Mouse (Mus musculus) forebrain, postnatal 0 days (tissue): ENCODE results near the gene Fam187b. TPM values are rescaled to one million over a fixed set of nuclear protein-coding genes. Genes with fewer than 3 reads are reported as not detected.

Experiments
- ATAC-seq: fragments of 200-750 bp; cut with Nextera tagmentation; 2 replicates; pipeline ENCODE4 v1.8.0; 2017; ENCODE audit warnings: mild to moderate bottlenecking, moderate library complexity
- DNase-seq: peaks from one replicate; pipeline ENCODE4 v3.0.0-alpha.2; 2015
- H3K27ac ChIP-seq: fragments of 300-500 bp; sonication (generic); 2 replicates; pipeline ENCODE4 v1.5.1; 2014; ENCODE audit warnings: low read depth, mild to moderate bottlenecking, antibody characterized with exemption, low read length, moderate library complexity, mixed read lengths
- H3K27me3 ChIP-seq: fragments of 300-500 bp; sonication (generic); 2 replicates; pipeline ENCODE4 v1.6.1; 2014; ENCODE audit warnings: mild to moderate bottlenecking, low read length, mixed read lengths; ENCODE audit not compliant: insufficient read depth
- H3K36me3 ChIP-seq: fragments of 300-500 bp; sonication (generic); 2 replicates; pipeline ENCODE4 v1.6.1; 2014; ENCODE audit warnings: mild to moderate bottlenecking, moderate library complexity; ENCODE audit not compliant: insufficient read depth
- H3K4me1 ChIP-seq: fragments of 300-500 bp; sonication (generic); 2 replicates; pipeline ENCODE4 v1.6.1; 2014; ENCODE audit warnings: antibody characterized with exemption; ENCODE audit not compliant: insufficient read depth
- H3K4me2 ChIP-seq: fragments of 300-500 bp; sonication (generic); 2 replicates; pipeline ENCODE4 v1.6.1; 2014; ENCODE audit warnings: low read depth, mild to moderate bottlenecking, moderate library complexity
- H3K4me3 ChIP-seq: fragments of 300-500 bp; sonication (generic); 2 replicates; pipeline ENCODE4 v1.5.1; 2014; ENCODE audit warnings: low read depth, low read length, mixed read lengths
- H3K9ac ChIP-seq: fragments of 300-500 bp; sonication (generic); 2 replicates; pipeline ENCODE4 v1.6.1; 2014; ENCODE audit warnings: mild to moderate bottlenecking
- H3K9me3 ChIP-seq: fragments of 300-500 bp; sonication (generic); 2 replicates; pipeline ENCODE4 v1.6.1; 2016; ENCODE audit warnings: low read length
- CTCF ChIP-seq: sonication (generic); IDR thresholded peaks from 2 replicates; pipeline ENCODE4 v1.5.1; 2016; ENCODE audit warnings: antibody characterized with exemption, control low read depth, low read depth
- WGBS: fragments of 180-500 bp; shearing (Covaris S2); extraction: QIAGEN DNeasy Blood & Tissue Kit; methylation state at CpG from one replicate; pipeline ENCODE4 v1.1.7; 2014; 5-methylcytosine and 5-hydroxymethylcytosine counted together
- polyA plus RNA-seq: library from polyadenylated mRNA; unstranded; fragments of >200 nt; fragmentation: Nextera tagmentation; extraction: Ambion mirVana; gene quantifications from 2 replicates; pipeline ENCODE4 v1.2.1, GENCODE M21; 2015
- total RNA-seq: library from RNA; depleted of rRNA; stranded (reverse); fragments of >200 nt; gene quantifications from 2 replicates; pipeline ENCODE4 v1.2.3, GENCODE M21; 2014

The Fam187b gene
- total and polyA plus RNA-seq, 2 experiments from 2014 or later = 0.48 to 0.50 TPM

GRCm38 (mm10) chr7:30958109-30958865, 15.3 kb upstream of the Fam187b start:
- peak overlapping the region; percentile 99 for H3K9ac ChIP-seq
- no peak for ATAC-seq
- peak overlapping the region; percentile 54 for H3K4me2 ChIP-seq
- H3K9me3 ChIP-seq = no peaks in the 10 kb centered on the region
- H3K36me3 ChIP-seq = peaks cover 16% of the 10 kb centered on the region
- peak overlapping the region; percentile 94 for H3K4me3 ChIP-seq
- TF ChIP-seq CTCF = no peak
- WGBS = 78% methylated on average over 28 of the region's 28 CpGs
- no peaks in the 10 kb centered on the region for H3K27me3 ChIP-seq
- peaks cover 15% of the 10 kb centered on the region for H3K4me1 ChIP-seq
- H3K27ac ChIP-seq = peak overlapping the region; percentile 98; the same call in 1 of the 2 replicates
- DNase-seq = no peak

GRCm38 (mm10) chr7:30958866-30959487, 14.6 kb upstream of the Fam187b start:
- Histone ChIP-seq H3K4me3 (no peak overlapping the region), H3K4me2 (no peak overlapping the region)

DNA sequence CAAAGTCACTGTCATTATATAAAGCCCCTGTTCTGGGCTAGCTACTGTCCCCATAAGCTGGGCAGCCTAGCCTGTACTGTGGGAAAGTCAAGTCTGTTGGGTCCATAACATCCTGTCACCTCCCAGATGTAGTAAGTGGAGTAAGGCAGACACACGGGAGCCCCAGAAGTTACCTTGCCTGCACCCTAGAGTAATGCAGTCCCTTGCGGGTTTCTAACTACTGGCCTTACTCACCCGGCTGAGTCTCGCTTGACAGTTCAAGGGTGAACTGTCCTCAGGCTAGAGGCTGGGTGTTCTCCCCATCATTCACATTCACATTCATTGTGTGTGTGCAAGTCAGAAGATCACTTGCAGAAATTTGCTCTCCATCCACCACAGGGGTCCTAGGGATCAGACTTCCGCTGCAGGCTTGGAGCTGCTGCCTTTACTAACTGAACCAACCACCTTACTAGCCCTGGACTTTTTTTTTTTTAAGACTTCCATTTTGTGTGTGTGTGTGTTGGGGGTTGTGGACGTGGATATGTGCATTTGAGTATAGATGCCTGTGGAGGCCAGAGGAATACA, 13.7 kb upstream of the Fam187b start:
- Histone ChIP-seq H3K36me3 (peaks cover under 1% of the 10 kb centered on the region; the same call in 1 of the 2 replicates), H3K9ac (no peak overlapping the region), H3K4me2 (no peak overlapping the region), H3K4me3 (no peak overlapping the region), H3K9me3 (no peaks in the 10 kb centered on the region), H3K4me1 (peaks cover 15% of the 10 kb centered on the region), H3K27ac (no peak overlapping the region), H3K27me3 (no peaks in the 10 kb centered on the region)
- ATAC-seq = no peak
- WGBS = 90% methylated on average over 6 of the region's 6 CpGs
- DNase-seq = no peak
- no peak for TF ChIP-seq CTCF

More at GRCm38 (mm10) chr7:30958866-30959487, 14.6 kb upstream of the Fam187b start:
- Histone ChIP-seq H3K9ac (no peak overlapping the region), H3K4me1 (peaks cover 15% of the 10 kb centered on the region), H3K9me3 (no peaks in the 10 kb centered on the region), H3K36me3 (peaks cover 9% of the 10 kb centered on the region), H3K27ac (no peak overlapping the region), H3K27me3 (no peaks in the 10 kb centered on the region)
- no peak for TF ChIP-seq CTCF
- ATAC-seq = no peak
- no peak for DNase-seq
- WGBS = 95% methylated on average over 9 of the region's 9 CpGs

DNA sequence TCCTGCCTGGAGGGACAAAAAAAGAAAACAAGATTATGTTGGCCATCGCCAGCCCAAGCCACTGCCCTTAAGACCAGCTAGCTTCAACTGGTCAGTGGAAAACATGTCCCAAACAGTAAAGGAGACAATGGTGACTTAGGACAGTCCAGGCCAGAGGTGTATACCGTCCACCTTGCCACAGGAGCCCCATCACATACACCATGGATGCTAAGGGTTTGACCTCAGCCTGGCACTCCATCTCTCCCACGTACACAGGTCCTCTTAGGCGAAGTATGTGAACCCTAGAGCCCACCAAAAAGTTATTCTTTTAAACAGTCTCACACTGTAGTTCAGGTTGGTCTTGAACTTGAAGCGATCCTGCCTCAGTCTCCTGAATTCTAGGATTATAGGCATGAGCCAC, 10.7 kb upstream of the Fam187b start:
- no peaks in the 10 kb centered on the region for H3K9me3 ChIP-seq
- no peaks in the 10 kb centered on the region for H3K27me3 ChIP-seq
- H3K27ac ChIP-seq = no peak overlapping the region
- 95% methylated on average over 5 of the region's 5 CpGs for WGBS
- peaks cover 8% of the 10 kb centered on the region for H3K4me1 ChIP-seq
- no peaks in the 10 kb centered on the region; the same call in 1 of the 2 replicates for H3K36me3 ChIP-seq
- ATAC-seq = no peak
- DNase-seq = no peak
- no peak overlapping the region for H3K4me3 ChIP-seq
- no peak overlapping the region for H3K9ac ChIP-seq
- no peak for TF ChIP-seq CTCF
- H3K4me2 ChIP-seq = no peak overlapping the region

DNA sequence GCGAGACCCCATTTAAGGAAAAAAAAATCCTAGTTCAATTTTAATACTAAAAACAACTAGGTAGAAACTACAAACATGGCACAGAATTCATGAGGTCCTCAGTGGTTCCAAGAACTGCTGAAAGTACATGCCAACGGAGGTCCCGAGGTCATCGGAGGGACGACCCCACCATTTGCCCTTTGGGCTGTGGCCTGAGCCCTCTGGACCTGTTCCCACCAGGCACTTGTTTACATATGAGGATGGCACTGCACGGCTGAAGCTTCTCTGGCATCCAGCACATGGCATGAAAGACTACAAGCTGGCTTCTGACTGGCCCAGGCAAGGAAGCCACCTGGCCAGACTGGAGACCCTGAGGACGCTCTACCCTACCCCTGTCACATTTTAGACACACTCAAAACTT, 9.2 kb upstream of the Fam187b start:
- no peaks in the 10 kb centered on the region for H3K4me1 ChIP-seq
- H3K9ac ChIP-seq = no peak overlapping the region
- no peak for TF ChIP-seq CTCF
- no peak overlapping the region for H3K27ac ChIP-seq
- H3K9me3 ChIP-seq = no peaks in the 10 kb centered on the region
- 90% methylated on average over 7 of the region's 7 CpGs for WGBS
- no peaks in the 10 kb centered on the region for H3K27me3 ChIP-seq
- no peak for ATAC-seq
- H3K4me2 ChIP-seq = no peak overlapping the region
- H3K36me3 ChIP-seq = no peaks in the 10 kb centered on the region
- H3K4me3 ChIP-seq = no peak overlapping the region
- no peak for DNase-seq

DNA sequence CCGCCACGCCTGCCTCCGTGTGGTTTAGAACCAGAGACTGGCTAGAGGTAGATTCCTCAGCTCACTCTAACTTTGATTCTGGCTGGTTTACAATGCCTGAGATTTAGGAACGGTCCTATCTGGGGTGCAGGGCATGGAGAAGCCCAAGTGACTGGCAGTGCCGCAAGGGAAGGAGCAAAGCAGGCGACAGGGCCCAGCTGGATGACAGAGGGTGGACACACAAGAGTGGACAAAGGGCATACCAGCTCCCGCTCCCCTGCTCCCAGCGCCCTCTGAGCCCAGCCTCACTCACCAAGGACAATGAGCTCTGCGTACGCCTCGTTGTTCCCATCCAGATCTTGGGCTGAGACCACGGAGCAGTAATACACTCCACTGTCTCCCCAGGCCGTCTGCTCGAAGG, 7.9 kb upstream of the Fam187b start:
- WGBS = 74% methylated on average over 14 of the region's 14 CpGs

GRCm38 (mm10) chr7:30966657-30967056, 6.9 kb upstream of the Fam187b start:
- Histone ChIP-seq H3K36me3 (no peaks in the 10 kb centered on the region), H3K9ac (no peak overlapping the region), H3K27me3 (no peaks in the 10 kb centered on the region), H3K9me3 (no peaks in the 10 kb centered on the region), H3K4me3 (no peak overlapping the region), H3K4me1 (no peaks in the 10 kb centered on the region), H3K27ac (no peak overlapping the region), H3K4me2 (no peak overlapping the region)
- WGBS = 67% methylated on average over 3 of the region's 3 CpGs
- DNase-seq (no peak), ATAC-seq (no peak)
- no peak for TF ChIP-seq CTCF

More for the DNA sequence above, 7.9 kb upstream of the Fam187b start:
- Histone ChIP-seq H3K4me2 (no peak overlapping the region), H3K4me1 (no peaks in the 10 kb centered on the region), H3K36me3 (no peaks in the 10 kb centered on the region), H3K9ac (no peak overlapping the region; the same call in 1 of the 2 replicates), H3K4me3 (no peak overlapping the region), H3K27ac (no peak overlapping the region), H3K27me3 (no peaks in the 10 kb centered on the region), H3K9me3 (no peaks in the 10 kb centered on the region)
- ATAC-seq (no peak), DNase-seq (no peak)
- TF ChIP-seq CTCF = no peak
